Mouse (Mus musculus): ENCODE results near the gene Rasa3.

GRCm38 (mm10) chr8:13654350-13655032, 22.9 kb downstream of the Rasa3 start:
- no peak for TF ChIP-seq CTCF (IDR thresholded peaks at IDR 0.05; ENCODE audit: low read depth)
- no peak for TF ChIP-seq EP300 (IDR thresholded peaks at IDR 0.05; ENCODE audit: low read depth)

All from heart, postnatal 0 days (tissue).